35 mouse cellular contexts compared by ENCODE assay signal in the genomic region with DNA sequence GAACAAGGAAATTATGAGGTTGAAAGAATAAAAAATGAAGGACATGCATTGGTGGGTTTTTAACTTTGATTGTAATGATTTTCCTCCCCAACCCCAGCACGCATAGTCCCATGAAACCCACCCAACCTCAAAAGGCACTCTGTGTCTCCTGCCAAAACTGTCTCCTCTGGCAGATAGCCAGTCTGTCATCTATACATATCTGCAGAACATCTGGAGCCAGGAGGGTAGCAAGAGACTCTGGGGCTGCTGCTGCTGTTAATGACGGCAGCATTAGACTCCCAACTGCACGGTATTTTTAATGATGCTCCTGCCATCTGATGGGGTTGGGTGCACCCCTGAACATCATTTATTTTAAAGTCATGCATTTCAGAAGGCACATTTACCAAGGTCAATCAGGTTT. TPM values are rescaled to one million over a fixed set of nuclear protein-coding genes. Genes with fewer than 3 reads are reported as not detected.
"Had no signal": no experiment of that assay in that cellular context is flagged by ENCODE, and none has a peak within 500 bp of the region (broad histone marks: within the 10 kb centered on the region; RNA-seq: fewer than 3 reads in every experiment).

No protein-coding gene starts in this region.

- H3K9me3 ChIP-seq: heart, embryonic 10.5 days; heart, embryonic 13.5 days; heart, embryonic 15.5 days; hindbrain, embryonic 10.5 days; hindbrain, embryonic 12.5 days; hindbrain, embryonic 13.5 days; hindbrain, embryonic 15.5 days; intestine, embryonic 15.5 days; kidney, embryonic 15.5 days had no signal

- H3K27me3 ChIP-seq: heart, embryonic 13.5 days; heart, embryonic 15.5 days; hindbrain, embryonic 12.5 days; hindbrain, embryonic 13.5 days; hindbrain, embryonic 15.5 days; intestine, embryonic 15.5 days; kidney, embryonic 15.5 days had no signal

- H3K27ac ChIP-seq: heart, adult 2 months; heart, embryonic 10.5 days; heart, embryonic 13.5 days; heart, embryonic 15.5 days; hindbrain, embryonic 10.5 days; hindbrain, embryonic 12.5 days; hindbrain, embryonic 13.5 days; hindbrain, embryonic 14.5 days; hindbrain, embryonic 15.5 days; hindbrain, postnatal 0 days; intestine, embryonic 15.5 days; kidney, embryonic 15.5 days; kidney, postnatal 0 days; layer of hippocampus, adult 2 months had no signal

- H3K9ac ChIP-seq: heart, embryonic 13.5 days; heart, embryonic 15.5 days; hindbrain, embryonic 12.5 days; hindbrain, embryonic 13.5 days; hindbrain, embryonic 14.5 days; hindbrain, embryonic 15.5 days; intestine, embryonic 15.5 days; kidney, embryonic 15.5 days had no signal

- ATAC-seq: hindbrain, embryonic 16.5 days; hindbrain, postnatal 0 days; inflammation-experienced regulatory T-cells, adult 6 months; intestine, embryonic 15.5 days; intestine, embryonic 16.5 days; intestine, postnatal 0 days had no signal

- DNase-seq: heart, adult 2 months; heart, postnatal 10 days; heart, postnatal 14 days; heart, postnatal 36 days; heart, postnatal 4 days; kidney, adult 11 months; kidney, adult 18-20 months; kidney, adult 2 months; kidney, adult 8-10 months; kidney, adult 9 months; kidney, postnatal 10 days; kidney, postnatal 14 days; kidney, postnatal 25 days; kidney, postnatal 36 days; kidney, postnatal 4 days; layer of hippocampus, adult 9-11 months; layer of hippocampus, postnatal 36 days had no signal

- H3K36me3 ChIP-seq: heart, embryonic 10.5 days; heart, embryonic 13.5 days; heart, embryonic 15.5 days; hindbrain, embryonic 10.5 days; hindbrain, embryonic 12.5 days; hindbrain, embryonic 13.5 days; hindbrain, embryonic 15.5 days; intestine, embryonic 15.5 days; kidney, embryonic 15.5 days had no signal

- H3K4me1 ChIP-seq: heart, embryonic 10.5 days; heart, embryonic 15.5 days; hindbrain, embryonic 12.5 days; hindbrain, embryonic 15.5 days; intestine, embryonic 15.5 days had no signal

- H3K4me3 ChIP-seq: heart, adult 2 months; heart, embryonic 10.5 days; heart, embryonic 13.5 days; heart, embryonic 15.5 days; hindbrain, embryonic 10.5 days; hindbrain, embryonic 12.5 days; hindbrain, embryonic 13.5 days; hindbrain, embryonic 15.5 days; intestine, embryonic 15.5 days; kidney, embryonic 15.5 days; layer of hippocampus, adult 2 months had no signal

- H3K4me2 ChIP-seq: heart, embryonic 11.5 days; heart, embryonic 13.5 days; heart, embryonic 15.5 days; hindbrain, embryonic 12.5 days; hindbrain, embryonic 13.5 days; hindbrain, embryonic 14.5 days; hindbrain, embryonic 15.5 days; intestine, embryonic 15.5 days; kidney, embryonic 15.5 days had no signal

RNA-seq across cellular contexts. Expression of a gene that starts 59.7 kb away (rescaled TPM):
- polyA plus RNA-seq: inflammation-experienced regulatory T-cells, adult 6 months had no signal
